Mouse (Mus musculus): Measurements from ENCODE around the gene Atp6v0d1. TPM values are rescaled to one million over a fixed set of nuclear protein-coding genes. Genes with fewer than 3 reads are reported as not detected.
"Not testable (repeated sequence)": the region's sequence is repeated elsewhere in the genome, so short reads cannot be mapped to it uniquely, and the experiment has no call there.

Gene Atp6v0d1
- total RNA-seq, 2 experiments from 2014 or later, result 37.3 to 40.9 TPM

DNA sequence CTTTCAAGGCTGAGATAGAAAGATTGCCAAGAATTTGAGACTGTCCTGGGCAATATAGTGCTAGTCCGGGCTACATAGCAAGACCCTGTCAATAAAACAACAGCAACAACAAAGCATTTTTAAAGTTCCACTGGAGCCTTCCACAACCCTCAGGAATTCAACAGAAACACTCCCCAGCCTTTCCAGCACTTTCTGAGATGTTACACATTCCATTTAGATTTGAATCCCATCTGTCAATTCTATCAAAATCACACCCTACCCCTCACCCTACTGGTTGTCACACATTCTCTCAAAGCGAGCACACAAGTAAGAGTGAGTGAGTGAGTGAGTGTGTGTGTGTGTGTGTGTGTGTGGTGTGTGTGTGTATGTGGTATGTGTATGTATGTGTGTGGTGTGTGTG, 26.6 kb upstream of the Atp6v0d1 start:
- no peak for DNase-seq
- intact Hi-C loops (cut with DNase I), result no loop called here

DNA sequence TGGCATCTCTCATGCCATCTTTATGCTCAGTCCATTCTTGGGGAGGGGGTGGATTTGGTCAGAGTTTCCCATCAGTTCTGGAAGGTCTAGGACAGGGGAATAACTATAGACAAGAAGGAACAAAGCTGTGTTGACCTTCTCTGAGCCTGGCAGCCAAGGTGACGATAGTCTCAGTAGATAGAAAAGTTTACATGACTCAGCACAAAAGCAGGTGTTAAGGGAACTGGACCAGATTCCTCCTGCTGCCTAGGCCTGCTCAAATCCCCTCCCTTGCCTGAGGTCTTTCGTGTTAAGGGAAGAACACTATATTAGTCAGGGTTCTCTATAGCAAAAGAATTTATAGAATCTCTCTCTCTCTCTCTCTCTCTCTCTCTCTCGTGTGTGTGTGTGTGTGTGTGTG, 13.9 kb upstream of the Atp6v0d1 start:
- DNase-seq, result no peak
- intact Hi-C loops (cut with DNase I), result no loop called here

DNA sequence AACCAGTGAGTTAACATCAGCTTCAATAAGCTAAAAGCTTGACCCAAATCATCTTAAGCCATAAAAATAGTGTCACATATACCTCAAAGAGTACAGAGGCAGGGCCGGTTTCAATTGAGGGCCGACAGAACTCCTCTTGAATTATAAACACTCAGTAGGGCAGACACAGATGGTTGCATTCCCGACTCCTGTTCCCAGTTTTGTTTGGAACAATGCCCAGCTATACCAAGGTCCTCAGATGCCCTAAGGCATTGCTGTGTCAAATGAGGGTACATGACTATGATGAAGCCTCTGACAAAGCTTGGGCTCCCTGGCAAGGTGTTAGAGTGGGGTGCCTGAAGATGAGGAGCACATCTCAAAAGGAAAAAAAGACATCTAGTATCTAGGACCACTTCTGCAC, 9.7 kb upstream of the Atp6v0d1 start:
- intact Hi-C loops (cut with DNase I), result no loop called here
- DNase-seq, result no peak

DNA sequence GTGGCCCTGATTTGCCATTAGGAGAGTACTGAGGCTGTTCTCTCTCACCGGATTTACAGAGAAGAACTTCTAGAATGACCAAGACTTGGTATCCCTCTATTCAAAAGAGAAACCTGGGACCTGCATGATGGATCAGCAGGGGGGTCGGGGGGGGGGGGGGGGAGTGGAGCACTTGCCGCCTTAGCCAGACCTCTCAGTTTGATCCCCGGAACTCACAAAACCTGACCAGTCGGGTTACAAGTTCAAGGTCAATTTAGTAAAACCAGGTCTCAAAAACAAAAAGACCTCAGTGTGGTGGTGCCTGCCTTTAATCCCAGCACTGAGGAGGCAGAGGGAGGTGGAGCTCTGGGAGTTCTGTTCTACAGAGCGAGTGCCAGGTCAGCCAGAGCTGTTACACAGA, 8.9 kb upstream of the Atp6v0d1 start:
- intact Hi-C loops (cut with DNase I), result no loop called here
- DNase-seq, result no peak

DNA sequence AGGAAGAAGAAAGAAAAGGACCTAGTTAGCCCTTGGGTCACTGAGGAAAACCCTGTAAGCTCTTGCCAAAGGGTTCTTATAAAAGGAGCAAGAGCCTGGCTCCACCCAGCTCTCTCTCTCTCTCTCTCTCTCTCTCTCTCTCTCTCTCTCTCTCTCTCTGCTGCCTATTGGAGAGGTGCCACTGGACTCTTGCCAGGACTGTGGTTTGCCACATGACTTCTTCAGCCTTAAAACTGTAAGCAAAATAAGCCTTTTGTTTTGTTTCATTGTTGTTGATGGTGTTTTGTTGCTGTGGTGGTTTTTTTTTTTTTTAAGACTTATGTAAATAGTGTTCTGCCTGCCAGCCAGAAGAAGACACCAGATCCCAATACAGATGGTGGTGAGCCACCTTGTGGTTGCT, 7.6 kb upstream of the Atp6v0d1 start:
- intact Hi-C loops (cut with DNase I), result no loop called here
- DNase-seq, result peak in 1 of 2 experiments; percentile 40

DNA sequence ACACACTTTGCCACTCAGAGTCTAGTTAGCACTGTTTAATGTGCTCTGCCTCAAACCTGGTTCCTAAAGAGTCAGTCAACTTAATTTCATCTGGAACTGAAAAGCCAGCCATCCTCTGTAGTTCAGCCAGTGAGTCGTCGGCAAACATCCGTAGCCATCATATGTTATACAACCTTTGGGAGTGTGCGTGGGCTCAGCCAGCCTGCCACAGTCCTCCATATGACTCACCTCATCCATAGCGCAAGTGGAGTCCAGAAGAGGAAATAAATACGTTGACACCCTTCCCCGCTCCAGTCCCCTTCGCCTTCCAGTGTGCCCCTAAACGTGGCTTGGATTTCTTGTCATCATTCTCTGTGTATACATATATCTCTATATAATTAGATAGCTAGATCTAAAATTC, 6.0 kb upstream of the Atp6v0d1 start:
- intact Hi-C loops (cut with DNase I), result no loop called here

DNA sequence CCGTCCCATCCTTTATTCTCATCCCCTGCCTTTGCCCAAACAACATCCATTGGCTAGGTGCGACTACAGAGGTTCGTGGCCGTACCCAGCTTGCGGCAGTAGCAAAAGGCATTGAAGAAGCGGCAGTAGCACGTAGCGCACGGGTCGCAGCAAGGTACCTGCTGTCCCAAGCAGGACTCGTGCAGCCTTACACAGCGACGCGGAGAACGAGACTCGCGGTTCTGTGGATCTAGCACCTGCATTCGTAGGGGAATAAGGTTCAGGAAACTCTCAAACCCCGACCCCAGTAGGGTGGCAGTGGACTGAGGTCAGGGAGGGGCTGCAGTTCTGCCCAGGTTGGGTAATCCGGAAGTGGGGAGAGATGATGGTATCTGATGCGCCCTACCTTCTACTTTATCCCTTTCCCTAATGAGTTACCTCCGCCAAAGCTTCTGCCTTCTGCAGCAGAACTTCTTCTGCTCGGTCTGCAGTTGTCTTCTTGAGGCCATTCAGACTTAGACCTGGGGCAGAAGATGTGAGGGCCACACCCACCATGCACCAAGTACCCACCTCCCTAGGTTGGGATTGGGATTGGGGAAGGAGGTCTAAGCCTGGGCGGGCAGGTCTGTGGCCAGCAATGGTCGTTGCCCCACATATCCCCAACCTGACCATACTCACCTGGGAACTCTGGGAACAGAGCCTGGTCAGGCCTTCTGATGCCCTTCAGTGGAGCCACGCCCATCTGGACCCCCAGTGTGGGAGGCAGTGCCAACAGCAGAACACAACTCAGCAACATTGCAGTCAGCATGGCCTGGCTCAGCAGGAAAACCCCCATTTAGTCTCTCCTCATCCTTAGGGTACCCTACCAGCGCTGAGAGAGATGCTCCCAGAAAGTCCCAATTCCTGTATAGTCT, 1.1 kb upstream of the Atp6v0d1 start:
- no peak for DNase-seq
- intact Hi-C loops (cut with DNase I), result loop anchor here (5.0 kb wide), 2 partner anchors 40 to 120 kb away; partner anchors contain the start of genes Carmil2 and Ripor1

More for the DNA sequence above, 6.0 kb upstream of the Atp6v0d1 start:
- no peak for DNase-seq

DNA sequence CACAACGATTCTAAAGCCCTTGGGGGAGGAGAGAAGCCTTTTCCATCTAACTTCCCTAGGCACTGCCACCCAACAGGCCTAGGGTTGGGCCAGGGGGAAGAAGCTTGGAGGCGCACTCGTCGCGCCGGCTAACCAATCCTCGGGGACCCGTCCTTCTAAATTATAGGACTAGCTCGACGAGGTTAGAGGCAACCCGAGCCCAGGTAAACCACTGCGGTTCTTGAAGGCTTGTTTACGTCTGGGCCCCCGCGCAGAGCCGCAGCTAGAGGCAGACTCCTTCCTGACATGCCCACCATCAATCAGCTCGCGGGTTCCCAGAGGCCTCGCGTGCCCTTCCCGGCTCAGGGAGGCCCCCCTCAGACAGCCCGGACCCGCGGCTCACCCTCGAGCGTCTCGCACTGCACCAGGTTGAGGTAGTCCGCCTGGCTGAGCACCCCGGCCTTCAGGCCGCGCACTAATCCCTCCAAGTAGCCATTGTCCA, 406 bp downstream of the Atp6v0d1 start:
- intact Hi-C loops (cut with DNase I), result loop anchor here (5.0 kb wide), 2 partner anchors 42 to 122 kb away; partner anchors contain the start of genes Carmil2 and Ripor1
- DNase-seq, result peak in 1 of 2 experiments; percentile 23

DNA sequence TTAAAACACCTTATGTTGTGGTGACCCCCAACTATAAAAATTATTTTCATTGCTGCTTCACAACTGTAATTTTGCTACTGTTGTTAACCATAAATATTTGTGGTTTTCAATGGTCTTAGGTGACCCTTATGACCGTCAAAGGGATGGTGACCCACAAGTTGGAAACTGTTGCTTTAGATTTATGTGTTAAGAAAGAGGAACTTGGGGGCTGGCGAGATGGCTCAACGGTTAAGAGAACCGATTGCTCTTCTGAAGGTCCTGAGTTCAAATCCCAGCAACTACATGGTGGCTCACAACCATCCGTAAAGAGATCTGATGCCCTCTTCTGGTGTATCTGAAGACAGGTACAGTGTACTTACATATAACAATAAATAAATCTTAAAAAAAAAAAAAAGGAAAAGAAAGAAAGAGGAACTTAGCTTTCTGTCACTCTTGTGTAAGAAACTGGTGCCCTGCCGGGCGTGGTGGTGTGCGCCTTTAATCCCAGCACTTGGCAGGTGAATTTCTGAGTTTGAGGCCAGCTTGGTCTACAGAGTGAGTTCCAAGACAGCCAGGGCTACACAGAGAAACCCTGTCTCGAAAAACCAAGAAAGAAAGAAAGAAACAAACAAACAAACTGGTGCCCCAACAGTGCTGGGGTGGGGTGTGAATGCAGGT, 1.1 kb downstream of the Atp6v0d1 start:
- intact Hi-C loops (cut with DNase I), result loop anchor here (5.0 kb wide), 2 partner anchors 43 to 123 kb away; partner anchors contain the start of genes Carmil2 and Ripor1
- DNase-seq, result not testable (repeated sequence)

DNA sequence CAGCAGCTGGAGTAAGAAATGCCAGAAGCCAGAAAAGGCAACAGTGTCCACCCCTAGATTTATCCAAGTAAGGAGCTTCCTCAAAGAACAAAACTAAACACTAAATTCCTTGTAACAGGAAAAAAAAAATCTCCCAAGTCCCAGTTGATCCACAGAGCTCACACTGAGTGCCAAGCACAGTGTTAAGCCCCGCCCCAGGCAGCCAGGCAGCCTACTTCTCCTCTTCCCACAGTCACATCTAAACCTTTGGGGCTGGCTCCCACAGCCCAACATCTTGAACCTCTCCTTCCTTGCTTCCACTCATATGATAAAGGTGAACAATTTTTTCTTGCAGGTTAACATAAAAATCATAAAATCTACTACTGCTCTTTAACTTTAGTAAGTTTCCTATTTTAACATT, 2.0 kb downstream of the Atp6v0d1 start:
- no peak for DNase-seq
- intact Hi-C loops (cut with DNase I), result no loop called here

DNA sequence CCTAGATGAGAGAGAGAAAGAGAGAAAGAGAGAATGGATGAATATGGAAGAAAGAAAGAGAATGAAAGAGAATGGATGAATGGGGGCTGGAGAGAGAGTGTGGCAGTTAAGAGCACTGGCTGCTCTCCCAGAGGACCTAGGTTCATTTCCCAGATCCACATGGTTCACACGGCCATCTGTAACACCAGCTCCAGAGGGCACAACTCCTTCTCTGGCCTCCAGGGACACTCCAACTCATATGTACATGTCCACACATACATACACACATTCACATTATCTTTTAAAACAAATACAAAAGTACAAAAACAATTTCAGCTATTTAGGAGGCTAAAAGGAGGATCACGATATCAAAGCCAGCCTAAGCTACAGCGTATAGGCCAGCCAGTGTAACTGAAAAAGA, 3.0 kb downstream of the Atp6v0d1 start:
- intact Hi-C loops (cut with DNase I), result no loop called here

DNA sequence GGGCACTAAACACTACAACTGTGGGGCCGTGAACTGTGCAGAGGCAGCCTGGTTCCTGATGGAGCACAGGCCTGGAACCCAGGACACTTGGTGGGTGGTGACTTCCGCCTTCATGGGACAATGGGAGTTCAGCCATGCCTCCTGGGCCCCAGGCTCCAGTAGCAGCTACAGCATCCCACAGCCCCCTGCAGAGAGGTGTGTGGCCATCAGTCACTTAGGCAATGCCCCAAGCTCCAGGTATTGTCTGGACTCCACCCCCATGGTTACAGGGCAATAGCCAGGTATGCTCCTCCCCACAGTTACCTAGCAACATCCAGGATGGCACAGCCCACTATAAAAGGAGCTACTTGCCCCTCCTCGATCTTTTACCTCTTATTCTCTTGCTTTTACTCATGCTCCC, 10.6 kb downstream of the Atp6v0d1 start:
- DNase-seq, result no peak
- intact Hi-C loops (cut with DNase I), result loop anchor here (2.0 kb wide), 1 partner anchor 24 kb away; no protein-coding TSS in a partner anchor

More for the DNA sequence above, 3.0 kb downstream of the Atp6v0d1 start:
- DNase-seq, result no peak

DNA sequence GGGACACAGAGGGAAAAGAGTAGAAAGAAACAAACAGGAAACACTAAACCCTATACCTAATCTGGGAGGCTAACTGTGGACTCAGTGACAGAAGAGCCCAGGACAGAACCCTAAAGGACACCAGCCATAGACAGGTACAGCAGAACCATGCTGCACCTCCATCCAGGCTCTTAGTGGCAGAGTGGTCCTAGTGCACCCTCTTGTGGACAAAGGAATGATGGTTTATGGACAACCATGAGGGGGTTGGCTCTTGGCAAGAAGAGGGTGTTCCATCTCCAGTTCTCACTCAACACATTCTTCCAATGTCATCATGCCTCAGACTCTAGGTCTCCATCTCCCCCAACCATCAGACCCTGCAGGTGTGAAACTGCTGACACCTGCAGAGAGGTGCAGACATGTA, 11.8 kb downstream of the Atp6v0d1 start:
- peak in 1 of 2 experiments; percentile 50 for DNase-seq
- intact Hi-C loops (cut with DNase I), result loop anchor here (2.0 to 5.0 kb wide), 2 partner anchors 23 to 72 kb away; no protein-coding TSS in a partner anchor

DNA sequence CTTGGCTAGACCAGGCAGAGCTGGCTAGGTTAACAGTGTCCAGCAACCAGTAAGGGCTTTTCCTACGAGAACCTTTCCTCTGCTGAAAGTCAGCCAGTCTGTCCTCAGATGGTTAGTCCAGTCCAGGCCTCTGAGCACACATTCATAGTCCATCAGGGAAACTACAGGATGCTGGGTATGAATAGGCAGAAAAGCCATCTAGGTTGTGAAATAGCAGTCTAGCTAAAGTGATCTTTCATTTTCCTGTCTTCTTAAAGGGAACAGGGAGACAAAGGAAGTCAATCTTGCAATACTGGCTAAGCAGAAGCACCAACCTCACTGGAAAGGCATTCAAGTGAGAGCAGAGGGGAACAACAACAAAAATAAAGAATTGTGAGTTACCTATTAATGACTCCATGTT, 13.0 kb downstream of the Atp6v0d1 start:
- intact Hi-C loops (cut with DNase I), result loop anchor here (2.0 to 5.0 kb wide), 2 partner anchors 36 to 71 kb away; no protein-coding TSS in a partner anchor
- no peak for DNase-seq

DNA sequence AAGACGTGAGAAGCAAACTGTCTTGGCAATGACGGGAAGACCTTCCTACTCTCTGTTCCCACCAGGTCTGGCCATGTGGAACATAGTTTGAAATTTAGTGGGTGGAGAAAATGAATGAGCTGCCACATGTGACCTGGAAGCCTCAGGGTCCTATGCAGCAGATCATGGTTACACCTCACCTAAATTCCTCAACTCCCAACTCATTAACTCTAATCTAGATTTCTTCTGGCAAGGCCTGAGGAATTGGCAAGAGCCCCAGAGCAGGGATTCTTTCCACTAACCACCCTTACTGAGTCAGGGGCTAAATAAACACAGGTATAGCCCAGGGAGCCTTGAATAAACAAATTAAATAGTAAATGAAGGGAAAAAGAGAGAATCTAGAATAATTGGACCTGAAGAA, 13.8 kb downstream of the Atp6v0d1 start:
- no peak for DNase-seq
- intact Hi-C loops (cut with DNase I), result loop anchor here (2.0 to 5.0 kb wide), 2 partner anchors 35 to 70 kb away; no protein-coding TSS in a partner anchor

DNA sequence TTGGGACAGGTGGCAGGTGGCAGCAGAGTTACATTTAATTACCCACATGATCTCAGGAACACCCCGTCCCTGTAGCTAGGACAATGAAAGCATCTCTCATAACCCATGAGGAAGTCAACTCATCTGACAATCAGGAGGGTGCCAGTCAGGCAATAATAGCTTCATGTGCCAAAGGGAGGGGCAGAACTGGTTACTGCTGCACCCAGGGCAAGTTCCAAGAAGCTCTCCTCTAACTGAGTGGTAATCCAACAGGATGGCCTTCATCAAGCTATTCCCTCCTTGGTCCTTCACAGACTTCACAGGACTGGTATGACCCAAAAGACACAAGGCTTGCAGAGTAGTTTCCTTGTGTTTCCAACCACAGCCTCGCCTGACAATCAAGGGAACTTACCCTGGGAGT, 15.8 kb downstream of the Atp6v0d1 start:
- DNase-seq, result no peak
- intact Hi-C loops (cut with DNase I), result loop anchor here (5.0 kb wide), 1 partner anchor 68 kb away; no protein-coding TSS in a partner anchor

DNA sequence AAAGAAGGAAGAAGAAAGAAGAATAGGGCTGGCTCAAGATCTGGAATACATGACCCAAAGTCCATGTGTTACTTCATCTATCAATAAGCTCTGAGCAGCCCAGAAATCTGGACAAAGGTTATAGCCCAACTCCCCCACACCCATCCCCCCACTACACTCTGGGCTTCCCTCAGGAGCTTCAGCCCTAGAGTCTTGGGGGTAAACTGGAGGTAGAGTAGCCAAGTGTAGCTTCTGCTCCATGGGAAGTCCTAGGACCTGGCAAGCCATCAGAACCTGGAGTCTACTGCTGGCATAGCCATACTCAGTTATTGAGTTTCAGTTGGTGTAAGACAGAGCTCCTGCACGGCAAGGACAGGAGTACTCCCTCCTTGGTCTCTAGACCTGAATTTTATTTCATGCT, 16.3 kb downstream of the Atp6v0d1 start:
- DNase-seq, result no peak
- intact Hi-C loops (cut with DNase I), result no loop called here

DNA sequence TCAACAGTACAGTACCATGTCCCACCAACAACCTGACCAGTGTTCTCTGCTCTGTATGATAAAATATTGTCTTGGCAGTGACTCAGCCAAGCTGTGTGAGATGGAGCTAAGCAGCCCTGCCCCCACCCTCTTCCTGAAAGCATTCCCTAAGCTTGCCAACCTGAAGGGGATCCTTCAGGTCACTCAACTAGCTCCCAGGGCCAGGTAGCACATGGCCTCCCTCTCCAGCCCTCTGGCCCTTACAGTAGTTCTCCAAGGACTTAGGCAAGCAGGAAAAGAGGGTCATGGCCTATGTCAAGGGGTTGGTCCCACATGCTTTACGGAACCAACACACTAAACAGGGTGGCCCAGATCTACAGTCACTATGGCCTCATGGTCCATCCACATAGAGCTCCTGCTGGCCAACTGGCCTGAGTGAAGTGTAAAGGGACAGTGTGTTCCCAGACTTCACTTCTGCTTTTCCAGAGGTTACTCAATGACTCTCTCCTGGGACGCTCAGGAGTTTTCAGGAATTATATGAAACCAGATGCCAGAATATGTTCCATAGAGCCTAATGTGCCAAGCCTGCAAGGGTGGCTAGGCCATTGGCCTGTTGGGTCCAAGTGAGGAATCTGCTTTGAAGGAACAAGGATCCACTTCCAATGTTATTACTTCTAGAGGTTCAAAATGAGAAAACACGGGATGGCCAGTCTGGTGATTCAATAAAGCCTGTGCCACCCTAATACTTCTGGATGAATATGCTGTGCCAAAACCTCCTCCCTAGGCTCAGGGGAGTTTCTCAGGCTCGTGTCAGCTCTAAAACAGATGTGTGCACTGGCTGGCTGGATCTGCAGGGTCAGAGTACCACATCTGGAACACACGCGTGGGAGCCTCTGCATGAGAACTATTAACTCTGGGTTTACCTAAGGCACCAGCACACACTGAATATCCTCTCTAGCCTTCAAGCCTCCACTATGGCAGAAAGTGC, 19.2 kb downstream of the Atp6v0d1 start:
- intact Hi-C loops (cut with DNase I), result no loop called here

DNA sequence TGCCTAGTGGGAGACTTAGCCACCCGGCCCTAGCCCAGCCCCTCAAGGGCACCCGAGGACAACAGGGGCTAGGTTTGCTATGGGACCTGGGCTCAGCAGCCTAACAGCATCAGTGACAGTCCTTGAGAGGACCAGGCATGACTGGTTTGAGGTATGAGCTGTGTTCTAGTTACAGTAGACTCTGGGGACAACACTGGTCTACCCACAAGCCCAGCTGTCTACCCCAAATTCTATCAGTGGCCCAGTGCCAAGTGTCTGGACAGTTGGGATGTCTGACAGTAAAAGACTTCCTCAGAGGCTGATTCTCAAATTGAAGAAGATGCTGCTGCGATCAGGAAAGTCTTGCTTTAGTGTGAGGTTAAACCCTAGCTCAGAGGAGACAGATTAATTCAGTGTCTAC, 20.6 kb downstream of the Atp6v0d1 start:
- DNase-seq, result peak in 1 of 2 experiments; percentile 44
- intact Hi-C loops (cut with DNase I), result no loop called here

More for the DNA sequence above, 19.2 kb downstream of the Atp6v0d1 start:
- DNase-seq, result peak in 1 of 2 experiments; percentile 35
